Mouse (Mus musculus) stomach, embryonic 14.5 days (tissue): ENCODE results near the gene Rngtt. TPM values are rescaled to one million over a fixed set of nuclear protein-coding genes. Genes with fewer than 3 reads are reported as not detected.

Source experiments
- ATAC-seq: fragments of 200-750 bp; cut with Nextera tagmentation; 2 replicates; pipeline ENCODE4 v1.8.0; 2017; ENCODE audit warnings: low read depth, moderate TSS enrichment; ENCODE audit not compliant: insufficient number of reproducible peaks, insufficient read depth, low FRiP score
- H3K27ac ChIP-seq: fragments of 300-500 bp; sonication (generic); 2 replicates; pipeline ENCODE4 v1.5.1; 2014; ENCODE audit warnings: mild to moderate bottlenecking, low read length, moderate library complexity, mixed read lengths
- H3K27me3 ChIP-seq: fragments of 300-500 bp; sonication (generic); 2 replicates; pipeline ENCODE4 v1.6.1; 2014; ENCODE audit warnings: low read length, control low read depth, mixed read lengths; ENCODE audit not compliant: control insufficient read depth, insufficient read depth
- H3K36me3 ChIP-seq: fragments of 300-500 bp; sonication (generic); 2 replicates; pipeline ENCODE4 v1.6.1; 2014; ENCODE audit warnings: mild to moderate bottlenecking, control low read depth, low read length, moderate library complexity, mixed read lengths; ENCODE audit not compliant: control insufficient read depth, insufficient read depth
- H3K4me1 ChIP-seq: fragments of 300-500 bp; sonication (generic); 2 replicates; pipeline ENCODE4 v1.6.1; 2014; ENCODE audit warnings: low read length, control low read depth, mixed read lengths; ENCODE audit not compliant: control insufficient read depth, insufficient read depth
- H3K4me2 ChIP-seq: fragments of 300-500 bp; sonication (generic); replicated peaks from 2 replicates; pipeline ENCODE4 v1.6.1; 2014; ENCODE audit warnings: low read depth, low read length, control low read depth
- H3K4me3 ChIP-seq: fragments of 300-500 bp; sonication (generic); 2 replicates; pipeline ENCODE4 v1.5.1; 2014; ENCODE audit warnings: low read depth, low read length, control low read depth
- H3K9ac ChIP-seq: fragments of 300-500 bp; sonication (generic); replicated peaks from 2 replicates; pipeline ENCODE4 v1.6.1; 2014; ENCODE audit warnings: low read depth, mild to moderate bottlenecking, control low read depth, low read length, moderate library complexity, mixed read lengths
- H3K9me3 ChIP-seq: fragments of 300-500 bp; sonication (generic); 2 replicates; pipeline ENCODE4 v1.6.1; 2016; ENCODE audit warnings: low read depth, low read length, control low read depth; ENCODE audit not compliant: control insufficient read depth
- WGBS: fragments of 180-500 bp; shearing (Covaris S2); extraction: QIAGEN DNeasy Blood & Tissue Kit; methylation state at CpG from one replicate; pipeline ENCODE4 v1.1.7; 2014; 5-methylcytosine and 5-hydroxymethylcytosine counted together
- microRNA-seq: library from miRNA; unstranded; fragments of <30 nt; microRNA quantifications from one replicate; pipeline ENCODE4, GENCODE M21; 2016
- polyA plus RNA-seq: library from polyadenylated mRNA; unstranded; fragments of >200 nt; fragmentation: Nextera tagmentation; extraction: Ambion mirVana; gene quantifications from 2 replicates; pipeline ENCODE4 v1.2.1, GENCODE M21; 2014

Rngtt gene
- polyA plus RNA-seq, 1 experiment from 2014 or later = 28.0 TPM

DNA sequence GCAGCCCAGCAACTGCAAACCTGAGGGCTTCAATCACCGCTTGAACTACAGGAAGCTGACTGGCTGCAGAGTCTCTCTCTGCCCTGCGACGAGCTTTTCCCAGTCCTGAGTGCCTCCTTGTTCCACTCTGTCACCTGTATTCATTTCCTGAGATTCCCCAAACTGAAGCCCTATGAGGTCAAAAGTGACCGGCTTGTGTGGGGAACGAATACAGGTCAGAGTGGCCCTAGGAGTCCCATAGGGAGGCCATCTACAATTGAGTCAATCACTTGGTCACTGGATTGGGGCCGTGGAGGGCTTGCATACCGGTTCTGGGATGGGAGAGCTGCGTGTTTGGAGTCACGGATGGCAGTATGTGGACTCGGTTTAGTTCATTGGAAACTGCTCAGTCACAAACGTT, 236.2 kb downstream of the Rngtt start:
- H3K36me3 ChIP-seq = no peaks in the 10 kb centered on the region
- H3K27ac ChIP-seq = no peak overlapping the region
- no peaks in the 10 kb centered on the region for H3K9me3 ChIP-seq
- no peak for ATAC-seq
- H3K27me3 ChIP-seq = no peaks in the 10 kb centered on the region
- no peak overlapping the region for H3K4me3 ChIP-seq
- no peak overlapping the region for H3K4me2 ChIP-seq
- 0 out of 2 replicates have a peak, but pooled peaks cover 11% of the 10 kb centered on the region for H3K4me1 ChIP-seq
- 88% methylated on average over 11 of the region's 11 CpGs for WGBS
- H3K9ac ChIP-seq = no peak overlapping the region

DNA sequence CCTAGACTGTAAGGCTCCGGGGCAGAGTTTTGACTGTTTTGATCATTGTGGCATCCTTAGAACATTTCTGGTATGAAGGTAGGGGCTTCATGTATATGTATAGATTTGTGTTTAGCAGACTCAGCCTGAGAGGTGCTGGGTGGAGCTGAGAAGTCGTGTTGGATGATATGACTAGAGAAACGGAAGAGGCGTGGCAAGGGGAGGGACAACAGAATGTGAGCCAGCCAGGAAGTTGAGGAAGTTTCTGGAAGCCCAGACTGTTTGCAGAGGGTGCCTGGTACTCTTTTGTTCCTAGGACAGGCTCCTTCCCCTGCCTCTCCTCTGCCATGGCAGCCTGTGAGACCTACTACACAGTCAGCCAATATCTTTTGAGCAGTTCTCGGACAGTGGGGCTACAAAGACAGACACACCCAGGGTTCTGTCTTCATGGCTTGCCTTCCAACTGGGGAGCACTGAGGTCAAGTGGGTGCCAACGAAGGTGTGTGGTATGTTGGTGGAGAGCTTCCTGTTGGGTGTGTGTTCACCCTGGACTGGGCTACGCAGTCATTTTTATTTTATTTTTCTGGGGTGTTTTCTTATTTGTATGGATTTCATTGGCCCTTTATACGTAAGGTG, 237.3 kb downstream of the Rngtt start:
- Histone ChIP-seq H3K27me3 (no peaks in the 10 kb centered on the region), H3K36me3 (no peaks in the 10 kb centered on the region), H3K4me2 (no peak overlapping the region), H3K9ac (no peak overlapping the region), H3K4me1 (0 out of 2 replicates have a peak, but pooled peaks cover 11% of the 10 kb centered on the region), H3K27ac (no peak overlapping the region), H3K4me3 (no peak overlapping the region), H3K9me3 (no peaks in the 10 kb centered on the region)
- 80% methylated on average over 8 of the region's 8 CpGs for WGBS
- no peak for ATAC-seq

DNA sequence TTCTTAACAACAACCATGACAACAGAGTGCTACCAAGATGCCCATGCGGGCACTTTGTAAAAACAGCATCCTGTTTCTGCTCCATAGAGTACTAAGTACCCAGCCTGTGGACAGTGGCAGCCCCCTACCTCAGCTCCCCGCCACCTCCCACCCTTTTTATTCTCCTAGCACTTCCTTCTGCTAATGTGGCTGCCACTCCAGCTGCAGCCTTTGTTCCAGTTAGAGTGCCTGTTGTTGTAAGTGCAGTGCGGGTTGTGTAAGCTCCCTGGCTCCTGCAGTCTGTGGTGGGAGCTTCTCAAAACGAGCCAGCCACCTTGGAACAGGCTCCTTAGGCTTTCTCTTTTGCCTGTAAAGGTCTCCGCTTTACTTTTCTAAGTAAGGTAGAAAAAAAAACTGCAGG, 239.5 kb downstream of the Rngtt start:
- no peak overlapping the region for H3K4me3 ChIP-seq
- no peak overlapping the region for H3K9ac ChIP-seq
- H3K4me2 ChIP-seq = no peak overlapping the region
- H3K4me1 ChIP-seq = peaks cover 11% of the 10 kb centered on the region; the same call in 1 of the 2 replicates
- no peaks in the 10 kb centered on the region for H3K9me3 ChIP-seq
- no peaks in the 10 kb centered on the region for H3K36me3 ChIP-seq
- H3K27ac ChIP-seq = no peak overlapping the region
- H3K27me3 ChIP-seq = no peaks in the 10 kb centered on the region
- no peak for ATAC-seq
- WGBS = 46% methylated on average over 5 of the region's 5 CpGs

Small RNA genes lying within 50 kb of the gene (microRNA-seq; reads per million reads assigned to microRNA genes)
- gene Mir8118 = 0.78 reads per million

Other genes with a start within 250 kb of the Rngtt start
- 0.25 and 0.41 TPM in 2 replicates for gene Gabrr2, start 247.3 kb upstream of the Rngtt start, polyA plus RNA-seq
- gene Gabrr1, start 177.8 kb upstream of the Rngtt start, polyA plus RNA-seq = not detected in 2 replicates
- gene Pm20d2, start 120.6 kb upstream of the Rngtt start, polyA plus RNA-seq = 0.93 and 1.3 TPM in 2 replicates
- gene Srsf12, start 101.3 kb upstream of the Rngtt start, polyA plus RNA-seq = 11.1 and 12.1 TPM in 2 replicates
- 112 and 121 TPM in 2 replicates for gene Pnrc1, start 20.1 kb upstream of the Rngtt start, polyA plus RNA-seq